Mouse (Mus musculus) liver, adult 2 months (tissue): ENCODE data around the gene Plcl2.

ENCODE experiments used
- CTCF ChIP-seq: fragments of 200-500 bp; IDR thresholded peaks from 2 replicates; pipeline ENCODE4 v1.5.1; 2011; ENCODE audit warnings: low read depth, low read length, control low read depth
- POLR2A ChIP-seq: fragments of 200-500 bp; IDR thresholded peaks from 2 replicates; pipeline ENCODE4 v1.6.1; 2011; ENCODE audit warnings: low read length, control low read depth; ENCODE audit not compliant: insufficient read depth; ENCODE audit errors: extremely low read depth

DNA sequence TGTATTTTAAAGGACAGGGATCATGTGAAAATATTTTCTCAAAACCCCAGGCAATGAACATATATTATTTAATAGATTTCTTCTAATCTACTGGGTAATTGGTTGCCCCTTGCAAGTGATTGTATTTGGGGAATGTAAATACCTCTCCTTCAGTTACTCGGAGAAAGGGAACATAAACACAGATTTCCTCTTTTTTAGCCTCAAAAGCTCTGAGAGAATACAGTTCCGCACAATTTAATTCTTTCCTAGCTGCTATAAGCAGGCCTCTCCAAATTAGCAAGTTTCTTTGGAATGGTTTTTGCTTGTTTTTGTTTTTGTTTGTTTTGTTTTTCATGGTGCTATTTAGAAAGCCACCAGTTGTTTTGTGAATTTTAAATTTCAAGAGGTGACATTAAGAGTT lies 1.1 kb downstream of the Plcl2 start:
- TF ChIP-seq CTCF: no peak
- TF ChIP-seq POLR2A: no peak
